Mouse (Mus musculus) bone marrow, adult 2 months (tissue): ENCODE results near the gene Wwc2.

ENCODE experiments used
- CTCF ChIP-seq: fragments of 200-500 bp; IDR thresholded peaks from 2 replicates; pipeline ENCODE4 v1.5.1; 2011; ENCODE audit warnings: low read length, control low read depth; ENCODE audit not compliant: control insufficient read depth, insufficient read depth
- POLR2A ChIP-seq: fragments of 200-500 bp; IDR thresholded peaks from 2 replicates; pipeline ENCODE4 v1.6.1; 2011; ENCODE audit warnings: low read depth, mild to moderate bottlenecking, control low read depth, low read length, borderline replicate concordance; ENCODE audit not compliant: control insufficient read depth

DNA sequence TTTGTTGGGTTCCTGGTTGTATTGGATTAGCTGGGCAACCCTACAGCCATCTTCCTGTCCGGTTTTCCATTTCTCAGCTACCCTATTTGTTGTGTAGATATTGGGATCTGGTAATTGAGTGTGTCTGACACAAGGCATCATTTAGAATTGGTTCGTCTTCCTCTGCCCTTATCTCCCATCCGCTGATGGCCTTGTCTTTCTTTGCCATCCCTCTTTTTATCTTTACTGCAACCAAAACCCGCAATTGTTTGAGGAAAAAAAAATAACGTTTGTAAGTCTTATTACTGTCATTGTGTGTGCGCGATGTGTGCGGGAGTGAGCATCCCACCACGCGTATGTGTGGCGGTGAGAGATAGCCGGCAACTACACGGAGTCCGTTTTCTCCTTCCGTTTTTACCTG is 18.7 kb upstream of the Wwc2 start:
- TF ChIP-seq CTCF (no peak), POLR2A (no peak)
